Mouse (Mus musculus): ENCODE measurements around the gene Abhd14b. TPM values are rescaled to one million over a fixed set of nuclear protein-coding genes. Genes with fewer than 3 reads are reported as not detected.
"Not testable (repeated sequence)": the region's sequence is repeated elsewhere in the genome, so short reads cannot be mapped to it uniquely, and the experiment has no call there.

Abhd14b gene
- polyA plus RNA-seq, 1 experiment from 2014 or later, result 15.3 TPM

DNA sequence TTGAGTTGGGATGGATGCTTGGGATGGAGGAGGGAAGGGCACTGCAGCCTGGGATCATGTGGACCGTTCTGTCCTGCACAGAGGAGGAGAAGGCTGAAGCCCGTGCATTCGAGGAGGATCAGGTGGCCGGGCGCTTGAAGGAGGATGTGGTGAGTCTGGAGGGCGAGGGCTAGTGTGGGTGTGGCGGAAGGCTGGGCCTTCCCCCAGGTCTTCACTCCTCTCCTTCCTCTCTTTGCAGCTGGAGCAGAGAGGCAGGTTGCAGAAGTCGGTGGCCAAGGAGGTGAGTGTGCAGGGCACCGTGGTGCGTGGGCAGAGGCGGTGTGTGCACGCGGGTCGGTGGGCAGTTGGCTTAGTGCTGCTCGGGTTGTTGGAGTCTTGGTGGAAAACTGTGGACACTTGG lies 33.8 kb downstream of the Abhd14b start:
- ATAC-seq (ENCODE audit: borderline replicate concordance, extremely low read depth, low FRiP score, low TSS enrichment), result no peak
- Histone ChIP-seq H3K27ac (no peak overlapping the region), H3K4me2 (no peak overlapping the region), H3K9ac (no peak overlapping the region), H3K36me3 (peaks cover 31% of the 10 kb centered on the region), H3K4me3 (no peak overlapping the region), H3K4me1 (peaks cover 19% of the 10 kb centered on the region), H3K9me3 (no peaks in the 10 kb centered on the region), H3K27me3 (no peaks in the 10 kb centered on the region)
- WGBS, result 93% methylated on average over 14 of the region's 15 CpGs

GRCm38 (mm10) chr9:106481676-106482075 lies 34.4 kb downstream of the Abhd14b start:
- WGBS, result 90% methylated on average over 13 of the region's 13 CpGs
- peaks cover 35% of the 10 kb centered on the region for H3K36me3 ChIP-seq

DNA sequence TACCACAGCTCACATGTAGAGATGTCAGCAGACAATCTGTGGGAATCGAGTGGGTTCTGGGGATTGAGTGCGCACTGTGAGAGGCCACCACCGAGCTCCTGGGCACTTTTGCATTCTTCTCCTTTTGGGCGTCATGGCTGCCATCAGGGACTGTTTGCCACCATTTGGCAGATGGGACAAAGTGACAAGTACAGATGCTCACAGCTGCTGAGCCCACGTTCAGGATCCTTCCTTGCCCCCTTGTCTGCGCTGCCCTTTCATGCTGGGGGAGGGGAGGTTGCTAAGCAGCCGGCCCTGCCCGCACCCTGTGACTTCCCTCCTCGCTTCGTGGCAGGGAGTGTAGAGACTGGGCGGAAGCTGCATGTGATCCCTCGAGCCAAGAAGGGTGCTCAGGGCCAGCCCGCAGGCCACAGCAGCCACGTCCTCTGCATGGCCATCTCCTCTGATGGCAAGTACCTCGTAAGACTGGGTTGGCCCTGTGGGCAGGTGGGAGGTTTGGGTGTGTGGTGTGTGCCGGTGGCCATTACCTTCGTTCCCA lies 35.4 kb downstream of the Abhd14b start:
- Histone ChIP-seq H3K36me3 (peaks cover 35% of the 10 kb centered on the region), H3K27me3 (no peaks in the 10 kb centered on the region), H3K9me3 (no peaks in the 10 kb centered on the region), H3K4me1 (peaks cover 12% of the 10 kb centered on the region), H3K4me2 (no peak overlapping the region), H3K27ac (no peak overlapping the region), H3K9ac (no peak overlapping the region), H3K4me3 (no peak overlapping the region)
- WGBS, result 84% methylated on average over 17 of the region's 17 CpGs
- no peak for ATAC-seq (ENCODE audit: borderline replicate concordance, extremely low read depth, low FRiP score, low TSS enrichment)

More at GRCm38 (mm10) chr9:106481676-106482075, 34.4 kb downstream of the Abhd14b start:
- Histone ChIP-seq H3K4me1 (peaks cover 13% of the 10 kb centered on the region), H3K27me3 (no peaks in the 10 kb centered on the region), H3K27ac (no peak overlapping the region), H3K9me3 (no peaks in the 10 kb centered on the region), H3K4me2 (no peak overlapping the region), H3K9ac (no peak overlapping the region), H3K4me3 (no peak overlapping the region)
- ATAC-seq (ENCODE audit: borderline replicate concordance, extremely low read depth, low FRiP score, low TSS enrichment), result no peak

DNA sequence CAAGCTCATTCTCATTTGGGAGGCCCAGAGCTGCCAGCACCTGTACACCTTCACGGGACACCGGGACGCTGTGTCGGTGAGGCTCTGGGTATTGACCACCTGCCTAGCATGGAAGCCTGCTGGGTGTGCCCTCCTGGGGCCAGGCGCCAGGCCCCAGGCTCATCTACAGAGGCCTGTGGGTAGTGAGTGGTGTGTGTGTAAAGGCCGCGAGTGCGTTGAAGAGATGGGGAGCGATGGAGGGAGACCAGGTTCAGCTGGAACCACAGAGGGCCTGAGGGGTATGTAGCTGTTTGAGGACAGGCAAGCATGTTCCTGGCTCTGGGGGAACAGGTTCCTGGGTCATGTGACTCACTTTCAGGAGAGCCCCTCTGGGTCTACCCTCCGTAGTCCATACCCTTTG lies 35.9 kb downstream of the Abhd14b start:
- H3K27ac ChIP-seq, result no peak overlapping the region
- H3K9ac ChIP-seq, result no peak overlapping the region
- H3K9me3 ChIP-seq, result no peaks in the 10 kb centered on the region
- no peaks in the 10 kb centered on the region for H3K27me3 ChIP-seq
- H3K4me1 ChIP-seq, result peaks cover 7% of the 10 kb centered on the region
- ATAC-seq (ENCODE audit: borderline replicate concordance, extremely low read depth, low FRiP score, low TSS enrichment), result no peak
- peaks cover 35% of the 10 kb centered on the region for H3K36me3 ChIP-seq
- no peak overlapping the region for H3K4me2 ChIP-seq
- H3K4me3 ChIP-seq, result no peak overlapping the region
- WGBS, result 92% methylated on average over 10 of the region's 10 CpGs

DNA sequence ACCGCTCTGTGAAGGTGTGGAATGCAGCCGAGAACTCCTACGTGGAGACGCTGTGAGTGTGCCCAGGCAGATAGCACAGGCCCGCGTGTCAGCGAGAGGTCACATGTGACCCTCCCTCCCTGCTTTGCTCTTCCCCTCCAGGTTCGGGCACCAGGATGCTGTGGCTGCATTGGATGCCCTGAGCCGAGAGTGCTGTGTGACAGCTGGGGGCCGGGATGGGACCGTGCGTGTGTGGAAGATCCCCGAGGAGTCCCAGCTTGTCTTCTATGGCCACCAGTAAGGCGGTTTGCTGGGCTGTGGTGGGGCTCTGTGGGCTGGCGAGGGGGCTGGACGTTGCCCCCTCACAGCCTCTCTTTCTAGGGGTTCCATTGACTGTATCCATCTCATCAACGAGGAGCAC lies 36.3 kb downstream of the Abhd14b start:
- Histone ChIP-seq H3K4me3 (no peak overlapping the region), H3K27ac (no peak overlapping the region), H3K4me1 (peaks cover 2% of the 10 kb centered on the region), H3K9me3 (no peaks in the 10 kb centered on the region), H3K27me3 (no peaks in the 10 kb centered on the region), H3K4me2 (no peak overlapping the region), H3K36me3 (peaks cover 35% of the 10 kb centered on the region), H3K9ac (no peak overlapping the region)
- 84% methylated on average over 17 of the region's 17 CpGs for WGBS
- ATAC-seq (ENCODE audit: borderline replicate concordance, extremely low read depth, low FRiP score, low TSS enrichment), result no peak

GRCm38 (mm10) chr9:106485076-106485475 lies 37.8 kb downstream of the Abhd14b start:
- peaks cover 35% of the 10 kb centered on the region for H3K36me3 ChIP-seq
- no peak overlapping the region for H3K4me2 ChIP-seq
- no peaks in the 10 kb centered on the region for H3K27me3 ChIP-seq
- H3K9ac ChIP-seq, result no peak overlapping the region
- no peaks in the 10 kb centered on the region for H3K9me3 ChIP-seq
- H3K4me3 ChIP-seq, result no peak overlapping the region
- H3K4me1 ChIP-seq, result no peaks in the 10 kb centered on the region
- ATAC-seq (ENCODE audit: borderline replicate concordance, extremely low read depth, low FRiP score, low TSS enrichment), result no peak; the same call in 1 of the 2 replicates
- H3K27ac ChIP-seq, result no peak overlapping the region
- 89% methylated on average over 10 of the region's 10 CpGs for WGBS

DNA sequence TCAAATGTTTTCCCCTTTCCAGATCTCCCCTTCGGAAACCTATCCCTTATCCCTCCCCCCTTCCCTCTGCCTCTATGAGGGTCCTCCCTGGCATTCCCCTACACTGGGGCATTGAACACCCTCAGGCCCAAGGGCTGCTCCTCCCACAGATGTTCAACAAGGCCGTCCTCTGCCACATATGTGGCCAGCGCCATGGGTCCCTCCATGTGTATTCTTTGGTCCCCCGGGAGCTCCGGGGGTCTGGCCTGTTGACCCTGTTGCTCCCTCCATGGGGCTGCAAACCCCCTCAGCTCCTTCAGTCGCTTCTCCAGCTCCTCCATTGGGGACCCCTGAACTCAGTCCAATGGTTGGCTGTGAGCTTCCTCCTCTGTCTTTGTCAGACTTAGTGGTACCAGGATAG lies 40.3 kb downstream of the Abhd14b start:
- H3K4me1 ChIP-seq; ATAC-seq (ENCODE audit: borderline replicate concordance, extremely low read depth, low FRiP score, low TSS enrichment); H3K4me3 ChIP-seq; H3K4me2 ChIP-seq; H3K9me3 ChIP-seq; H3K27ac ChIP-seq; H3K27me3 ChIP-seq; H3K9ac ChIP-seq: not testable (repeated sequence)
- peaks cover 26% of the 10 kb centered on the region for H3K36me3 ChIP-seq
- WGBS, result 81% methylated on average over 6 of the region's 6 CpGs

DNA sequence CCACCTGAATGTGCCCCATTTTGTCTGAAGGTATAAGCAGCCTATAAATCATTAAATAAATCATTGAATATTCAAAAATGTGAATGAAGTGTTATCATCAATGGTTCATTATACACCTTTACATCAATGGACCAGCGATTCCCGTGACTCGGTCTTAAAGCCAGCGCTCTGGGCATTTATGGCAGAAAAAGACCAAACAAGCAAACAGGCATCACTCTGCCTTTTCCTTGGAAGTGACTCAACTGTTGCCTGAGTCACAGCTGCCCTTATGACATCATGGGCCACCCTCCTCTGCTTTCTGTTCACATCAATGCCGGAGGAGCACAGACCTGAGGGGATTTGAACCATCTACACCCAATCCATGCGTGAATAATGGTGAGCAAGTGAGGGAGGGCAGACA lies 52.4 kb downstream of the Abhd14b start, which contains the start of gene Iqcf1:
Gene Iqcf1, plus strand, starts transcription at position 301 of the 400 bp plus-strand sequence.
- Histone ChIP-seq H3K36me3 (no peaks in the 10 kb centered on the region), H3K27ac (no peak within 1 kb of the TSS), H3K9ac (no peak within 1 kb of the TSS), H3K4me2 (no peak within 1 kb of the TSS), H3K9me3 (no peaks in the 10 kb centered on the region), H3K4me3 (no peak within 1 kb of the TSS), H3K4me1 (no peaks in the 10 kb centered on the region), H3K27me3 (no peaks in the 10 kb centered on the region)
- ATAC-seq (ENCODE audit: borderline replicate concordance, extremely low read depth, low FRiP score, low TSS enrichment), result no peak
- WGBS, result 93% methylated on average over 6 of the region's 6 CpGs

DNA sequence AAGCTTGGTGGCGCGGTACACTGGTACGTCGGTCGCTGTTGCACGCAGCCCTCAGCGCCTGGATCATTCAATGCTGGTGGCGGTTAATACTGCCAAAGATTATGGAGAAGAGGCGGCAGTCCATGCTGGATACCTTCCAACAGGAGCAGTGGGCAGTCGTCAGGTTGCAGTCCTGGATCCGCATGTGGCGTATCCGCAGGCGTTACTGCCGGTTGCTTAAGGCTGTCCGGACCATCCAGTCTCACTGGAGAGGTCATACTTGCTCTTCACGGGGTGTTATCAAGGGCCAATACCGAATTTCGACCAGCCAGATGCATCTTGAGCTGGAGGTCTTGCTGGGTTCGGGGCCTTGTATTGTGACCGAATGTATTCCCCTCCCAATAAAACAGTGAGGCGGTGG lies 54.6 kb downstream of the Abhd14b start:
- no peak for ATAC-seq (ENCODE audit: borderline replicate concordance, extremely low read depth, low FRiP score, low TSS enrichment)
- Histone ChIP-seq H3K4me3 (no peak overlapping the region), H3K4me2 (no peak overlapping the region), H3K9me3 (no peaks in the 10 kb centered on the region), H3K27ac (no peak overlapping the region), H3K4me1 (no peaks in the 10 kb centered on the region), H3K9ac (no peak overlapping the region), H3K36me3 (no peaks in the 10 kb centered on the region), H3K27me3 (no peaks in the 10 kb centered on the region)
- WGBS, result 82% methylated on average over 22 of the region's 22 CpGs

Other genes starting within 250 kb of the Abhd14b start
- gene Ppm1m, start 247.7 kb upstream of the Abhd14b start, polyA plus RNA-seq (2015; fragmentation: Nextera tagmentation; extraction: Ambion mirVana), result 60.4 and 62.8 TPM in 2 replicates
- gene Twf2, start 244.4 kb upstream of the Abhd14b start, polyA plus RNA-seq (2015; fragmentation: Nextera tagmentation; extraction: Ambion mirVana), result 73.7 and 76.4 TPM in 2 replicates
- 0.06 TPM in 1 of 2 replicates, not detected in the other for gene Tlr9, start 224.9 kb upstream of the Abhd14b start, polyA plus RNA-seq (2015; fragmentation: Nextera tagmentation; extraction: Ambion mirVana)
- gene Alas1, start 198.8 kb upstream of the Abhd14b start, polyA plus RNA-seq (2015; fragmentation: Nextera tagmentation; extraction: Ambion mirVana), result 124 and 132 TPM in 2 replicates
- gene Poc1a, start 166.4 kb upstream of the Abhd14b start, polyA plus RNA-seq (2015; fragmentation: Nextera tagmentation; extraction: Ambion mirVana), result 29.5 and 32.0 TPM in 2 replicates
- 16.5 and 17.5 TPM in 2 replicates for gene Dusp7, start 78.8 kb upstream of the Abhd14b start, polyA plus RNA-seq (2015; fragmentation: Nextera tagmentation; extraction: Ambion mirVana)
- 988 and 1,033 TPM in 2 replicates for gene Rpl29, start 18.0 kb upstream of the Abhd14b start, polyA plus RNA-seq (2015; fragmentation: Nextera tagmentation; extraction: Ambion mirVana)
- gene Acy1, start 9.1 kb upstream of the Abhd14b start, polyA plus RNA-seq (2015; fragmentation: Nextera tagmentation; extraction: Ambion mirVana), result 31.6 and 32.6 TPM in 2 replicates
- 52.5 and 53.2 TPM in 2 replicates for gene Abhd14a, start 219 bp downstream of the Abhd14b start, polyA plus RNA-seq (2015; fragmentation: Nextera tagmentation; extraction: Ambion mirVana)
- gene Pcbp4, start 5.8 kb downstream of the Abhd14b start, polyA plus RNA-seq (2015; fragmentation: Nextera tagmentation; extraction: Ambion mirVana), result 80.6 and 87.8 TPM in 2 replicates
- 0.07 and 0.20 TPM in 2 replicates for gene Gpr62, start 18.5 kb downstream of the Abhd14b start, polyA plus RNA-seq (2015; fragmentation: Nextera tagmentation; extraction: Ambion mirVana)
- 48.7 and 50.7 TPM in 2 replicates for gene Rrp9, start 28.5 kb downstream of the Abhd14b start, polyA plus RNA-seq (2015; fragmentation: Nextera tagmentation; extraction: Ambion mirVana)
- 3.2 and 3.5 TPM in 2 replicates for gene Parp3, start 29.5 kb downstream of the Abhd14b start, polyA plus RNA-seq (2015; fragmentation: Nextera tagmentation; extraction: Ambion mirVana)
- gene Iqcf1, start 52.5 kb downstream of the Abhd14b start, polyA plus RNA-seq (2015; fragmentation: Nextera tagmentation; extraction: Ambion mirVana), result not detected in 2 replicates
- gene Iqcf5, start 67.1 kb downstream of the Abhd14b start, polyA plus RNA-seq (2015; fragmentation: Nextera tagmentation; extraction: Ambion mirVana), result not detected in 2 replicates
- not detected in 2 replicates for gene Iqcf3, start 114.2 kb downstream of the Abhd14b start, polyA plus RNA-seq (2015; fragmentation: Nextera tagmentation; extraction: Ambion mirVana)
- not detected in 2 replicates for gene Iqcf4, start 123.5 kb downstream of the Abhd14b start, polyA plus RNA-seq (2015; fragmentation: Nextera tagmentation; extraction: Ambion mirVana)
- not detected in 2 replicates for gene Iqcf6, start 179.1 kb downstream of the Abhd14b start, polyA plus RNA-seq (2015; fragmentation: Nextera tagmentation; extraction: Ambion mirVana)
- 0.25 TPM in 1 of 2 replicates, not detected in the other for gene Grm2, start 208.6 kb downstream of the Abhd14b start, polyA plus RNA-seq (2015; fragmentation: Nextera tagmentation; extraction: Ambion mirVana)
- 42.5 and 44.6 TPM in 2 replicates for gene Tex264, start 238.5 kb downstream of the Abhd14b start, polyA plus RNA-seq (2015; fragmentation: Nextera tagmentation; extraction: Ambion mirVana)